ENCODE assay signal across 8 mouse cellular contexts in genomic region chr7:16895000-16895399, GRCm38 (mm10). TPM values are rescaled to one million over a fixed set of nuclear protein-coding genes. Genes with fewer than 3 reads are reported as not detected.
A peak's percentile ranks its signal among the peaks of the same experiment; 100 is the strongest.
DNase-seq lines count a peak whose midpoint lies in the region; ATAC-seq and TF ChIP-seq lines count a peak whose summit lies in the region.

No protein-coding gene starts in this region.

- H3K27me3 ChIP-seq in hindbrain, embryonic 11.5 days (ENCODE audit: control insufficient read depth, insufficient read depth, low read length) = peaks cover 19% of the 10 kb centered on the region
- peaks cover 7% of the 10 kb centered on the region; the same call in 1 of the 2 replicates for H3K27me3 ChIP-seq in spleen, adult 2 months (ENCODE audit: control insufficient read depth, insufficient read depth, low read length)

- TF ChIP-seq CTCF in spleen, adult 2 months (IDR thresholded peaks at IDR 0.05; ENCODE audit: extremely low read depth, insufficient read depth, insufficient read length, insufficient replicate concordance) = peak; percentile 86

- H3K4me3 ChIP-seq in hindbrain, embryonic 11.5 days (ENCODE audit: low read depth, low read length) = peak overlapping the region; percentile 12
- no peak overlapping the region for H3K4me3 ChIP-seq in spleen, adult 2 months (ENCODE audit: extremely low read depth, insufficient read depth, insufficient read length)

- intact Hi-C loops in left cerebral cortex, postnatal 36 days (cut with DNase I) = loop anchor here (1.0 kb wide), 1 partner anchor 18 kb away; no protein-coding TSS in a partner anchor

- no peaks in the 10 kb centered on the region for H3K36me3 ChIP-seq in hindbrain, embryonic 11.5 days (ENCODE audit: control insufficient read depth, insufficient read depth, low read length)
- H3K36me3 ChIP-seq in spleen, adult 2 months (ENCODE audit: control insufficient read depth, insufficient read depth, low read length) = no peaks in the 10 kb centered on the region

- H3K27ac ChIP-seq in hindbrain, embryonic 11.5 days (ENCODE audit: low read depth, low read length) = peak overlapping the region; percentile 62; the same call in 1 of the 2 replicates
- H3K27ac ChIP-seq in spleen, adult 2 months (ENCODE audit: insufficient read depth, low read length) = no peak overlapping the region

- no peak overlapping the region for H3K9ac ChIP-seq in hindbrain, embryonic 11.5 days (ENCODE audit: low read depth, low read length)

- H3K9me3 ChIP-seq in hindbrain, embryonic 11.5 days (ENCODE audit: control insufficient read depth, low read length) = no peaks in the 10 kb centered on the region

- under 1% methylated on average over 24 of the region's 24 CpGs for WGBS in hindbrain, embryonic 11.5 days
- 1% methylated on average over 24 of the region's 24 CpGs for WGBS in spleen, adult 2 months

- no peak for TF ChIP-seq POLR2A in spleen, adult 2 months (IDR thresholded peaks at IDR 0.05; ENCODE audit: low read depth, low read length)

- H3K4me2 ChIP-seq in hindbrain, embryonic 11.5 days (replicated peaks; ENCODE audit: low read depth, low read length) = peak overlapping the region; percentile 35

- peaks cover 18% of the 10 kb centered on the region for H3K4me1 ChIP-seq in hindbrain, embryonic 11.5 days (replicated peaks; ENCODE audit: control insufficient read depth, insufficient read depth, low read length)
- H3K4me1 ChIP-seq in spleen, adult 2 months (ENCODE audit: control insufficient read depth, insufficient read depth, insufficient read length) = peaks cover 5% of the 10 kb centered on the region; the same call in 1 of the 2 replicates

- ATAC-seq in hindbrain, embryonic 11.5 days (ENCODE audit: low FRiP score) = peak; percentile 39

- DNase-seq in layer of hippocampus, adult 11-12 months (ENCODE audit: low spot score) = peak; percentile 72
- DNase-seq in layer of hippocampus, adult 9-11 months = no peak
- DNase-seq in cerebellum, adult 8-10 months = peak; percentile 88
- peak; percentile 89 for DNase-seq in forelimb bud, embryonic 11.5 days (ENCODE audit: low read depth, low spot score)
- peak; percentile 87 for DNase-seq in hindbrain, embryonic 11.5 days (ENCODE audit: low spot score)
- peak; percentile 71 to 72 for DNase-seq in left cerebral cortex, postnatal 36 days (ENCODE audit: low spot score in 2 of 2)
- peak; percentile 87 for DNase-seq in mesoderm, embryonic 11.5 days (ENCODE audit: low read depth, low spot score)
- DNase-seq in spleen, adult 2 months (ENCODE audit: low read depth in 1 of 2, low spot score in 2 of 2) = peak in 1 of 2 experiments; percentile 66

RNA-seq across cellular contexts. Expression of gene Gng8, which starts 3.4 kb away (rescaled TPM):
- polyA plus RNA-seq in hindbrain, embryonic 11.5 days (2014; fragmentation: Nextera tagmentation; extraction: Ambion mirVana) = 9.0 and 11.0 TPM in 2 replicates
- 1 to 10 TPM; 2.8 to 4.0 TPM for total RNA-seq in left cerebral cortex, postnatal 36 days (2021)
- polyA plus RNA-seq in spleen, adult 2 months (2012; rRNA removed) = 7.9 and 8.6 TPM in 2 replicates

RNA-seq across cellular contexts. Expression of gene Ptgir, which starts 11.3 kb away (rescaled TPM):
- polyA plus RNA-seq in hindbrain, embryonic 11.5 days (2014; fragmentation: Nextera tagmentation; extraction: Ambion mirVana) = 0.56 and 0.81 TPM in 2 replicates
- under 1 TPM in 1 of 2 experiments, not detected in 1; 0.10 TPM for total RNA-seq in left cerebral cortex, postnatal 36 days (2021)
- polyA plus RNA-seq in spleen, adult 2 months (2012; rRNA removed) = 9.2 and 14.9 TPM in 2 replicates

RNA-seq across cellular contexts. Expression of gene Dact3, which starts 19.9 kb away (rescaled TPM):
- polyA plus RNA-seq in hindbrain, embryonic 11.5 days (2014; fragmentation: Nextera tagmentation; extraction: Ambion mirVana) = 7.6 and 8.0 TPM in 2 replicates
- total RNA-seq in left cerebral cortex, postnatal 36 days (2021) = 100 to 1,000 TPM; 179 to 210 TPM
- polyA plus RNA-seq in spleen, adult 2 months (2012; rRNA removed) = 9.2 and 18.1 TPM in 2 replicates

RNA-seq across cellular contexts. Expression of gene Calm3, which starts 28.9 kb away (rescaled TPM):
- 322 and 337 TPM in 2 replicates for polyA plus RNA-seq in hindbrain, embryonic 11.5 days (2014; fragmentation: Nextera tagmentation; extraction: Ambion mirVana)
- 1,000 to 10,000 TPM; 1,705 to 2,029 TPM for total RNA-seq in left cerebral cortex, postnatal 36 days (2021)
- polyA plus RNA-seq in spleen, adult 2 months (2012; rRNA removed) = 166 and 198 TPM in 2 replicates

RNA-seq across cellular contexts. Expression of gene Pnmal2, which starts 49.5 kb away (rescaled TPM):
- 7.8 and 11.0 TPM in 2 replicates for polyA plus RNA-seq in hindbrain, embryonic 11.5 days (2014; fragmentation: Nextera tagmentation; extraction: Ambion mirVana)
- total RNA-seq in left cerebral cortex, postnatal 36 days (2021) = 100 to 1,000 TPM; 249 to 288 TPM
- polyA plus RNA-seq in spleen, adult 2 months (2012; rRNA removed) = 1.3 and 2.0 TPM in 2 replicates
